Mouse (Mus musculus) lung, postnatal 0 days (tissue): ENCODE measurements around the gene Ccdc96.

Source experiments
- CTCF ChIP-seq: IDR thresholded peaks from 2 replicates; pipeline ENCODE4 v1.5.1; 2016; ENCODE audit warnings: antibody characterized with exemption, mild to moderate bottlenecking
- EP300 ChIP-seq: IDR thresholded peaks from 2 replicates; pipeline ENCODE4 v1.6.1; 2016; ENCODE audit warnings: antibody characterized with exemption, mild to moderate bottlenecking, control low read depth

DNA sequence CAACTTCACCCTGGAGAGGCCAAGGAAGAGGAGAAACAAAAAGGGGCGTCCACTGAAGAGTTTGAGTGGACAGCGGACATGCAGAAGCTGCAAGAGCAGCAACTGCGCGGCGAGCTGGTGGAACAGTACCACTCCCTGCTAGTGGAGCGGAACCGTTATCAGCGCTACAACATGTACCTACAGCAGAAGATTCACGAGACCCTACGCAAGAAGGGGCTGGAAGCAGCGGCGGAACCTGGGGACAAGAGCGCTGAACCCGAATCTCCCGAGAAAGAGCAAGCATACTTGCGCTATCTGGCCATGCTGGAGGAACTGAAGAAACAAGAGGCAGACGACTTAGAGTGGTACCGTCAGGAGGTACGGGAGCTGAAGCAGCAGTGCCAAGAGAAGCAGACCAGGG, 918 bp downstream of the Ccdc96 start:
- TF ChIP-seq EP300 (no peak), CTCF (no peak)
